ENCODE assay signal across 7 mouse cellular contexts in the genomic region with DNA sequence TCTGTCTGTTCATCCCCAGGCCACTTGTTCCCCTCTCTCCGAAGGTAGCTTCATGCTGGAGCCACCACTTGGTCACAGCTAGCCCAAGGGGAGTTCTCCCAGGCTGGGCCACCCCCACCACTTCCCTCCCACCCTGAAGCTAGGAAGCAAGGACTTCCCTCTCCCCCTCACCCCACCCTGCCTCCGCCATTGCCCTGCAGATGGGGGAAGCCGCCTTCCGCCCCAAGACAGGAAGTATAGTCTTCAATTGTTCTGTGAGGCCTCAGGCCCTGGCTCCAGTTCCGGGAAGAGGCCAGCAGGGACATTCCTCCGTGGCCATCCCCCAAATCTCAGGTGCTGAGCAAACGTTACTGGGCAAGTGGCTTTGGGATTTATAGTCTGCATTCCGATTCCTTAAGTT. TPM values are rescaled to one million over a fixed set of nuclear protein-coding genes. Genes with fewer than 3 reads are reported as not detected.
DNase-seq lines count a peak whose midpoint lies in the region; ATAC-seq lines count a peak whose summit lies in the region.

No protein-coding gene starts in this region.

- peak; percentile 37 to 59 for DNase-seq in adrenal gland, postnatal 36 days
- peak; percentile 68 for DNase-seq in lung, postnatal 25 days (ENCODE audit: low spot score)
- DNase-seq in cerebellum, adult 9-10 months, result no peak
- no peak for DNase-seq in layer of hippocampus, postnatal 10 days (ENCODE audit: low spot score in 2 of 2)
- DNase-seq in frontal cortex, postnatal 36 days (ENCODE audit: low spot score in 2 of 2), result no peak

- peak; percentile 57 for ATAC-seq in CD4-positive, CD25-positive, alpha-beta regulatory T cell, adult 4 months
- ATAC-seq in hematopoietic stem cell, adult 5-6 weeks (replicated peaks in 1 of 2; ENCODE audit: insufficient read depth in 1 of 2, low FRiP score in 2 of 2, low TSS enrichment in 1 of 2, low read depth in 1 of 2, poor library complexity in 2 of 2, severe bottlenecking in 2 of 2), result peak; percentile 36 to 47

RNA-seq across cellular contexts. Expression of gene Fam78a, which starts 6.1 kb away (rescaled TPM):
- polyA plus RNA-seq in CD4-positive, CD25-positive, alpha-beta regulatory T cell, adult 4 months (2017; shearing (Covaris generic)), result 10 to 100 TPM; 22.6 to 24.4 TPM
- 1 to 10 TPM in 1 of 2 experiments, under 1 TPM in 1; 0.89 to 4.2 TPM for total RNA-seq in adrenal gland, postnatal 36 days (2021)
- total RNA-seq in hematopoietic stem cell, adult 5-6 weeks (2017), result 12.3 and 12.9 TPM in 2 replicates
- total RNA-seq in layer of hippocampus, postnatal 10 days (2021), result 1 to 10 TPM; 2.3 to 2.6 TPM

RNA-seq across cellular contexts. Expression of gene Plpp7, which starts 16.8 kb away (rescaled TPM):
- polyA plus RNA-seq in CD4-positive, CD25-positive, alpha-beta regulatory T cell, adult 4 months (2017; shearing (Covaris generic)), result not detected
- total RNA-seq in adrenal gland, postnatal 36 days (2021), result 1 to 10 TPM; 3.5 to 5.3 TPM
- total RNA-seq in hematopoietic stem cell, adult 5-6 weeks (2017), result 1.1 and 2.2 TPM in 2 replicates
- 10 to 100 TPM; 17.7 to 19.0 TPM for total RNA-seq in layer of hippocampus, postnatal 10 days (2021)

Comparison
In these comparisons a context has a peak if more than half of its experiments do, and no peak if none do; other contexts are left out.
1. DNase-seq: peak in adrenal gland, postnatal 36 days (2 of 2) and lung, postnatal 25 days (single experiment); none in cerebellum, adult 9-10 months (single experiment), layer of hippocampus, postnatal 10 days (0 of 2) and frontal cortex, postnatal 36 days (0 of 2).